Mouse (Mus musculus): ENCODE measurements around the gene Sstr3. TPM values are rescaled to one million over a fixed set of nuclear protein-coding genes. Genes with fewer than 3 reads are reported as not detected.
A peak's percentile ranks its signal among the peaks of the same experiment; 100 is the strongest.

Sstr3 gene
- polyA plus RNA-seq, 1 experiment from 2014 or later: 0.23 TPM

DNA sequence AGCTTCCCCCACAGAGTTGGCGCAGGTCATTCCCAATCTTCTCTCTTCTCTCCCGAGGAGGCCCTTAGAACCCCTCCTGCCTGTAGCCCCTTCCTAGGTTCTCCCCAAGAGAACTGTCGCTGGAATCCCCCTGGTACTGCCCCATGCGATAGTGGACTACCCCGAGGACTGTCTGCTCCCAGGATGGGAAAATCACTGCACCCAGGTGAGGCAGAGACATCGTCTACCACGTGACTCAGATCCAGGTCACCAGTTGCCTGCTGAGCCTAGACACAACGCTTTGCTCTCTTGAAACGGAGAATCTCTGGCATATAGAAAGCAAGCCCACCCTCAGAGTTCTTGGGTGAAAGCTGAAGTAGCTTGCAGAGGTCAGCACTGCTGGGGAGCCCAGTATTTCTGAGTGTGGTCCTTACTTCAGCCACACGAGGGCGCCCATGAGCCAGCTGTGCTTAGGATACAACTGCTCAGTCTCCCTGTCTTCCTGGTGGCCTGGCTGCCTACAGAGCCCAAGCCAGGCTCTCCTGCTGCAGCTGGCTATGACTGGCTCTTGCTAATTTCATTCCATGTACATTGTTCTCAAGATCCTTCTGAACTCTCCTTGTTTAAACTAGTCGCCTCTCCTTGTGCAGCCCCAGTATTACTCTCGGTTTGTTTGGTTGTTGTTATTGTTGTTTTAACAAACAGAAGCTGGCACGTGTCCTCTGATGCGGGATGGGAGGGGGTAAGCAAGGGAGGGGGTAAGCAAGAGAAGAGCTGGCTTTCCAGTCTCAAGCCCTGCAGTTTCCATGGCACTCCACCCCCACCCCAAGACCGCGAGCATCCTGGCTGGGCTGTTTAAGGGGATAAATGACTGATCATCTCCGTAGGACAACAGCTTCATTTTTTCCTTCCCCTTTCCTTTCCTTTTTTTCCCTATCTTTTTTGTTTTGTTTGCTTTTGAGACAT, 42.8 kb upstream of the Sstr3 start:
- H3K4me3 ChIP-seq (ENCODE audit: low read length): no peak overlapping the region
- ATAC-seq (ENCODE audit: low FRiP score, low TSS enrichment): peak; percentile 86
- H3K36me3 ChIP-seq (ENCODE audit: control insufficient read depth, insufficient read depth, low read length): no peaks in the 10 kb centered on the region
- H3K4me2 ChIP-seq (replicated peaks; ENCODE audit: low read depth, low read length): no peak overlapping the region
- no peak overlapping the region for H3K9ac ChIP-seq (ENCODE audit: low read depth, low read length)
- no peak overlapping the region for H3K27ac ChIP-seq (ENCODE audit: low read depth, low read length)
- H3K9me3 ChIP-seq (ENCODE audit: control insufficient read depth, low read length): no peaks in the 10 kb centered on the region
- H3K4me1 ChIP-seq (ENCODE audit: control insufficient read depth, insufficient read depth, low read length): 0 out of 2 replicates have a peak, but pooled peaks cover 3% of the 10 kb centered on the region
- H3K27me3 ChIP-seq (ENCODE audit: control insufficient read depth, insufficient read depth, low read length): no peaks in the 10 kb centered on the region
- WGBS: 54% methylated on average over 18 of the region's 18 CpGs

DNA sequence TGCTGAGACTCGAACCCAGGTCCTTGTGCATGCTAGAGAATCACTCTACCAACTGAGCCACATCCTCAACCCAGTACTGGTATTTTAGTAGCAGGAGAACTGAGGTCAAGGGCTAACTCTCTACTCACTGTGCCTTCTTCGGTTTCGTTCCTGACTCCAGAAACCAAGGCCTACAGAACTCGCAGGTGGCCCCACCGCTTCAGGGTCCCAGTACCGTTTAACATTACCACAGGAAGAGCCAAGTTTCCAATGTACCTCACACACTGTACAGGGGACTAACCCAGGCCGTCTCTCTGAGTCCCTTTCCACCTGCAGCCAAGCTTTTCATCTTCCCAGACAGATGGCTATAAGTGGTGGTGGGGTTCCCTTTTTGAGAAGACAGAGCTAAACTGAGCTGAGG, 40.9 kb upstream of the Sstr3 start:
- no peak overlapping the region for H3K27ac ChIP-seq (ENCODE audit: low read depth, low read length)
- peaks cover 9% of the 10 kb centered on the region for H3K4me1 ChIP-seq (ENCODE audit: control insufficient read depth, insufficient read depth, low read length)
- ATAC-seq (ENCODE audit: low FRiP score, low TSS enrichment): no peak

DNA sequence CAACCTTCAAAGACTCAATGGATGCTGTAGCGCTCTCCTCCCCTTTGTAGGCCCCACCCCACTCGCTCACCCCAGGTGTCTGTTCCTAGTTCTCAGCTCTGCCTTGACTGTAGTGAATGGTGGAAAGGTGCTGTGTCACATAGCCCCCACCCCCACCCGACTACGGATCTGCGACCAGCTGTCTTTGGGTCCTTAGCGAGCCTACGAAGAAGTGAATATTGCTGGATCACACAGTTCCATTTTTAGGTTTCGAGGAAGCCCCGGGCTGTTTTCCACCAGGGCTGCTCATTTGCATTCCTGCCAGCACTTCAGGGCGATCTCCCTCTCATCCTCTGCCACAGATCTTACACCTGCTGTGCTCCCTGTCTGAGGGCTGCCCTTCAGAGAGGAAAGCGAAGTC, 38.9 kb upstream of the Sstr3 start:
- Histone ChIP-seq H3K27me3 (ENCODE audit: control insufficient read depth, insufficient read depth, low read length) (no peaks in the 10 kb centered on the region), H3K4me3 (ENCODE audit: low read length) (no peak overlapping the region), H3K9me3 (ENCODE audit: control insufficient read depth, low read length) (no peaks in the 10 kb centered on the region), H3K27ac (ENCODE audit: low read depth, low read length) (no peak overlapping the region), H3K4me1 (ENCODE audit: control insufficient read depth, insufficient read depth, low read length) (peaks cover 14% of the 10 kb centered on the region), H3K9ac (ENCODE audit: low read depth, low read length) (no peak overlapping the region), H3K4me2 (replicated peaks; ENCODE audit: low read depth, low read length) (no peak overlapping the region), H3K36me3 (ENCODE audit: control insufficient read depth, insufficient read depth, low read length) (no peaks in the 10 kb centered on the region)
- WGBS: 26% methylated on average over 11 of the region's 11 CpGs
- ATAC-seq (ENCODE audit: low FRiP score, low TSS enrichment): no peak

More for the DNA sequence above, 40.9 kb upstream of the Sstr3 start:
- no peaks in the 10 kb centered on the region for H3K9me3 ChIP-seq (ENCODE audit: control insufficient read depth, low read length)
- 92% methylated on average over 7 of the region's 7 CpGs for WGBS
- no peaks in the 10 kb centered on the region for H3K27me3 ChIP-seq (ENCODE audit: control insufficient read depth, insufficient read depth, low read length)
- no peak overlapping the region for H3K9ac ChIP-seq (ENCODE audit: low read depth, low read length)
- no peak overlapping the region for H3K4me2 ChIP-seq (replicated peaks; ENCODE audit: low read depth, low read length)
- H3K36me3 ChIP-seq (ENCODE audit: control insufficient read depth, insufficient read depth, low read length): no peaks in the 10 kb centered on the region
- H3K4me3 ChIP-seq (ENCODE audit: low read length): no peak overlapping the region

DNA sequence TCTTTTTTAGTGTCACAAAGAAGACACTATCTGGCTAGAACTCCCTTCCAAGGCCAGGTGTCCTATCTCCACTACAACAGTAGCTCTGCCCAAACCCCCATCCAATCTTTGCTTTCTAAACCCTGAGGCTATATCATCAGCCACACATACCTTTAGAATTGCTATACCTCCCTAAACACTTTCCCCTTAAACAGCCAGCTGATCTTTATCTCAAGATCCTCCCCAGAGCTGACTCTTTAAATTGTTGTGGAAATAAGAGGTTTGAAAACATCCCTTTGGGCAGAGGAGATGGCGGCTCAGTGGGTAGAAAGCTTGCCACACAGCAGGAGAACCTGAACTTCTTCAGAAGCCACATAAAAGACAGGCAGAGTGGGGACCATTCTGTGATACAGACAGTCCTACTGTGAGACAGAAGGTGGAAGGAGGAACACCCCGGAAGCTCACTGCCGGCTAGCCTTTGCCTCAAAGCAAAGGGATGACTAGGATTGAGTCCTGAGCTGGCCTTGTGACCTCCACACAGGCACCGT, 31.9 kb upstream of the Sstr3 start:
- H3K4me3 ChIP-seq (ENCODE audit: low read length): no peak overlapping the region
- H3K9me3 ChIP-seq (ENCODE audit: control insufficient read depth, low read length): no peaks in the 10 kb centered on the region
- no peak overlapping the region for H3K4me2 ChIP-seq (replicated peaks; ENCODE audit: low read depth, low read length)
- no peaks in the 10 kb centered on the region for H3K27me3 ChIP-seq (ENCODE audit: control insufficient read depth, insufficient read depth, low read length)
- peaks cover 14% of the 10 kb centered on the region for H3K4me1 ChIP-seq (ENCODE audit: control insufficient read depth, insufficient read depth, low read length)
- no peaks in the 10 kb centered on the region for H3K36me3 ChIP-seq (ENCODE audit: control insufficient read depth, insufficient read depth, low read length)
- no peak for ATAC-seq (ENCODE audit: low FRiP score, low TSS enrichment)
- H3K27ac ChIP-seq (ENCODE audit: low read depth, low read length): no peak overlapping the region
- no peak overlapping the region for H3K9ac ChIP-seq (ENCODE audit: low read depth, low read length)
- WGBS: 69% methylated on average over 4 of the region's 4 CpGs

DNA sequence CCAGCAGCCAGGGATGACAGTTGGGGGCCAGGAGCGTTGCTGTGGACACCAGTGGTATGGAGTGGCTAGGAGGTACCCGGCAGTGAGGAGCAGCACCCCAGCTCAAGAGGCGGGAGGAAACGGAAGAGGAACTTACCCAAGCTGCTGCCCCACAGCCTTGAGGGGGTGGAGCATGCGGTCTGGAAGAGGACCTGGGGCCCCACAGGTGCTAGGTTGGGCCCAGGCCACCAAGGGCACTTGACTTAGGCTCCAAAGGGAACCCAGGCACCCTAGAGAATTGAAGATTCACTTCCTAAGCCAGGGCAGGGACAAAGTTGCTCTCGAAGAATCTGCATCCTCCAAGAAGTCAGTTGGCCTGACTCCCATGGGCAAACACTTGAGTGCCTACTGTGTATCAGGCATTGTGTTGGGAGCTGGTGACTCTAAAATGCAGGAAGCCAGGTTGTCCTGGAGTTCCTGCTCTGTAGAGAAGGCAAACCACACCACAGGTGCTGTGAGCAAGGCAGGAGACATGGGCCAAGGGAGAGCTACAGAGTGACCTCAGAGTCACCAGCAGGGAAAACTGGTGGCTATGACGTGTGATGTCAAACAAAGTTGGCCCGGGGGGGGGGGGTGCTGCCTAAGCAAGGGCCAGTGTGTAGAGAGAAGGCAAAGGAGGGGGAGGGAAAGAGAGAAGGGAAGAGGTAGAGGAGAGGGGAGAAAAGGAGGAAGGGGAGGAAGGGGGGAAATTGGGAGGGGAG, 28.3 kb upstream of the Sstr3 start, which contains the start of gene Rac2:
Rac2 (minus strand) TSS at position 126 of the 740 bp plus-strand sequence.
- ATAC-seq (ENCODE audit: low FRiP score, low TSS enrichment): no peak
- 87% methylated on average over 8 of the region's 8 CpGs for WGBS

DNA sequence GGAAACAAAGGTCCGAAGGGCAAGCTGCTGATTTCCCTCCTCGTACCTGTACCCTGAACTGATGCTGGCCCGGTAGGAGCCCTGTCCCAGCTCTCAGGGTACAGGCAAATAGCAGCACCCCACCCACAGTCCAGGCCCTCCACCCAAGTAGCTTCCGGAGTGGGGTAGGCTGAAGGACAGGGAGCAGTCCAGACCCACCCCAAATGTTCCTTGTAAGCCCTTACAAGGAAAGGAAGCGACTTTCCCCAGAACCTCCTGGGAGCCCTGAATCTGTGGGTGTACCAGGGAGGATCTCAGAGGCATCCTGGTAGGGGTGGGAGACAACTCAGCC, 27.8 kb upstream of the Sstr3 start:
- Histone ChIP-seq H3K27ac (ENCODE audit: low read depth, low read length) (no peak overlapping the region), H3K36me3 (ENCODE audit: control insufficient read depth, insufficient read depth, low read length) (no peaks in the 10 kb centered on the region), H3K4me2 (replicated peaks; ENCODE audit: low read depth, low read length) (no peak overlapping the region), H3K27me3 (ENCODE audit: control insufficient read depth, insufficient read depth, low read length) (no peaks in the 10 kb centered on the region), H3K9me3 (ENCODE audit: control insufficient read depth, low read length) (no peaks in the 10 kb centered on the region), H3K9ac (ENCODE audit: low read depth, low read length) (no peak overlapping the region), H3K4me1 (ENCODE audit: control insufficient read depth, insufficient read depth, low read length) (no peaks in the 10 kb centered on the region), H3K4me3 (ENCODE audit: low read length) (no peak overlapping the region)
- 94% methylated on average over 5 of the region's 5 CpGs for WGBS
- ATAC-seq (ENCODE audit: low FRiP score, low TSS enrichment): no peak

More for the DNA sequence above, 28.3 kb upstream of the Sstr3 start, which contains the start of gene Rac2:
- Histone ChIP-seq H3K27me3 (ENCODE audit: control insufficient read depth, insufficient read depth, low read length) (no peaks in the 10 kb centered on the region), H3K9ac (ENCODE audit: low read depth, low read length) (no peak within 1 kb of the TSS), H3K4me1 (ENCODE audit: control insufficient read depth, insufficient read depth, low read length) (no peaks in the 10 kb centered on the region), H3K9me3 (ENCODE audit: control insufficient read depth, low read length) (no peaks in the 10 kb centered on the region), H3K4me3 (ENCODE audit: low read length) (no peak within 1 kb of the TSS), H3K4me2 (replicated peaks; ENCODE audit: low read depth, low read length) (no peak within 1 kb of the TSS), H3K27ac (ENCODE audit: low read depth, low read length) (no peak within 1 kb of the TSS), H3K36me3 (ENCODE audit: control insufficient read depth, insufficient read depth, low read length) (no peaks in the 10 kb centered on the region)

DNA sequence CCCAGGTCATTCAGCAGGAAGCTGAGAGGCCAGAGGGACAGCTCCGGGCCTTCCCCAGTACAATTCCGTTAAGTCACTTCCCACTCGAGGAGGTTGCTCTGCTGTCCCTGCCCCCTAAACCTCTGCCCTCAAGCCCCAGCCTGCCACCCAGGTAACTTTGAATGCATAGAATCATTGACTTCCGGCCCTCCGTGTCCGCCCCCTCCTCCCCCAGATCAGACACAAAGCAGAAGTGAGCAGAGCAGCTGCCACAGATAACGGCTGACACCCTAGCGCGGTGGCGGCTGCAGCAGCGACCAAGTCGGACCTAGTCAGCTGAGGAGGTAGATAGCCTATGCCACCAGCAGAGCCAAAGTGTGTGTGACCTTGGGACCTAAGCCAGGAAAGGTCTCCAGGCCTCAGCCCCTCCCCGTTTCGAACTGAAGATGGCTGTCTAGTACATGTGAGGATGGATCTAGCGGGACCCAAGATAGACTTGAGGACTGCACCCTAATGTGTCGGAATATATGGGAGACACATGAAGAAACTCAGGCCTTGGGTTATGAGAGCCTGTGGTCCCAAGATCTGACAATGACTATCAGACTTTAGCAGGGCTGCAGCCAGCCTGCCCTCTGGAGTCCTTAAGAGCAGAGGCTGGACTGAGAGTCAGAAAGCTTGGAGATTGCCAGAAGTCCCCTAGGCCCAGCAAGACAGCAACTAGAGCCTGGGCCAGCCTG, 27.2 kb upstream of the Sstr3 start:
- Histone ChIP-seq H3K4me2 (replicated peaks; ENCODE audit: low read depth, low read length) (no peak overlapping the region), H3K4me3 (ENCODE audit: low read length) (no peak overlapping the region), H3K27ac (ENCODE audit: low read depth, low read length) (no peak overlapping the region), H3K27me3 (ENCODE audit: control insufficient read depth, insufficient read depth, low read length) (no peaks in the 10 kb centered on the region), H3K9me3 (ENCODE audit: control insufficient read depth, low read length) (no peaks in the 10 kb centered on the region), H3K4me1 (ENCODE audit: control insufficient read depth, insufficient read depth, low read length) (no peaks in the 10 kb centered on the region), H3K9ac (ENCODE audit: low read depth, low read length) (no peak overlapping the region), H3K36me3 (ENCODE audit: control insufficient read depth, insufficient read depth, low read length) (no peaks in the 10 kb centered on the region)
- no peak for ATAC-seq (ENCODE audit: low FRiP score, low TSS enrichment)
- 51% methylated on average over 16 of the region's 16 CpGs for WGBS

DNA sequence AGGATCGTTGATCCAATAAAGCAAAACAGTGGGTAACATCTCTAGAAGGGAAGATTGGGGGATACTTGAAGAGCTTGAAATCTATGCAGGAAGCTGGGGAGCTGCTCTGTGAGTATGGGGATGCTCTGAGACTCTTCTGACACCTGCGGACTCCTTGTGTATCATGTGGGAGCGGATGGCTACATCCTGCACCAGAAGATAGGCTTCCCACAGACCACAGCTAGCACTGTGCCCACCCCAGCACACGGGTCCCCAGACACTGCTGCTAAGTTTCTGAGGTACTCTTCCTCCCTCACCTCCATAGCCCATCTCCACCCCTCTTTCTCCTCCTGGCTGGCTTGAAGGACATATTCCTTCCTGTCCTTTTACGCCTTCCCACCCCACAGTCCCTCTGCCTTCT, 25.7 kb upstream of the Sstr3 start:
- H3K27ac ChIP-seq (ENCODE audit: low read depth, low read length): no peak overlapping the region
- no peaks in the 10 kb centered on the region for H3K4me1 ChIP-seq (ENCODE audit: control insufficient read depth, insufficient read depth, low read length)
- H3K4me3 ChIP-seq (ENCODE audit: low read length): no peak overlapping the region
- H3K9ac ChIP-seq (ENCODE audit: low read depth, low read length): no peak overlapping the region
- no peak for ATAC-seq (ENCODE audit: low FRiP score, low TSS enrichment)
- H3K27me3 ChIP-seq (ENCODE audit: control insufficient read depth, insufficient read depth, low read length): no peaks in the 10 kb centered on the region
- no peak overlapping the region for H3K4me2 ChIP-seq (replicated peaks; ENCODE audit: low read depth, low read length)
- WGBS: 96% methylated on average over 5 of the region's 5 CpGs
- no peaks in the 10 kb centered on the region for H3K9me3 ChIP-seq (ENCODE audit: control insufficient read depth, low read length)
- no peaks in the 10 kb centered on the region for H3K36me3 ChIP-seq (ENCODE audit: control insufficient read depth, insufficient read depth, low read length)

Data from kidney, embryonic 14.5 days (tissue).